Mouse (Mus musculus) forebrain, embryonic 14.5 days (tissue): ENCODE results near the gene Plekhm1. TPM values are rescaled to one million over a fixed set of nuclear protein-coding genes. Genes with fewer than 3 reads are reported as not detected.

Experiments used
- ATAC-seq: fragments of 200-750 bp; cut with Nextera tagmentation; 2 replicates; pipeline ENCODE4 v1.8.0; 2017; ENCODE audit warnings: mild to moderate bottlenecking, moderate library complexity
- DNase-seq: peaks from one replicate; pipeline ENCODE4 v3.0.0-alpha.2; 2015; ENCODE audit warnings: low spot score
- H3K27ac ChIP-seq: fragments of 300-500 bp; sonication (generic); 2 replicates; pipeline ENCODE4 v1.5.1; 2014; ENCODE audit warnings: low read depth, mild to moderate bottlenecking, control low read depth, low read length, moderate library complexity
- H3K27me3 ChIP-seq: fragments of 300-500 bp; sonication (generic); replicated peaks from 2 replicates; pipeline ENCODE4 v1.6.1; 2014; ENCODE audit warnings: low read length, control low read depth, mixed read lengths; ENCODE audit not compliant: control insufficient read depth, insufficient read depth
- H3K36me3 ChIP-seq: fragments of 300-500 bp; sonication (generic); 2 replicates; pipeline ENCODE4 v1.6.1; 2014; ENCODE audit warnings: low read length, control low read depth; ENCODE audit not compliant: control insufficient read depth, insufficient read depth
- H3K4me1 ChIP-seq: fragments of 300-500 bp; sonication (generic); 2 replicates; pipeline ENCODE4 v1.6.1; 2014; ENCODE audit warnings: antibody characterized with exemption, low read length, control low read depth; ENCODE audit not compliant: control insufficient read depth, insufficient read depth
- H3K4me2 ChIP-seq: fragments of 300-500 bp; sonication (generic); 2 replicates; pipeline ENCODE4 v1.6.1; 2014; ENCODE audit warnings: mild to moderate bottlenecking, control low read depth, low read length
- H3K4me3 ChIP-seq: fragments of 300-500 bp; sonication (generic); 2 replicates; pipeline ENCODE4 v1.5.1; 2014; ENCODE audit warnings: low read depth, low read length, control low read depth
- H3K9ac ChIP-seq: fragments of 300-500 bp; sonication (generic); 2 replicates; pipeline ENCODE4 v1.6.1; 2014; ENCODE audit warnings: mild to moderate bottlenecking, low read length, control low read depth, moderate library complexity
- H3K9me3 ChIP-seq: fragments of 300-500 bp; sonication (generic); replicated peaks from 2 replicates; pipeline ENCODE4 v1.6.1; 2016; ENCODE audit warnings: low read length, control low read depth, mixed read lengths; ENCODE audit not compliant: control insufficient read depth
- WGBS: fragments of 180-500 bp; shearing (Covaris S2); extraction: QIAGEN DNeasy Blood & Tissue Kit; methylation state at CpG from one replicate; pipeline ENCODE4 v1.1.7; 2014; 5-methylcytosine and 5-hydroxymethylcytosine counted together
- polyA plus RNA-seq: library from polyadenylated mRNA; unstranded; fragments of >200 nt; fragmentation: Nextera tagmentation; extraction: Ambion mirVana; gene quantifications from 2 replicates; pipeline ENCODE4 v1.2.1, GENCODE M21; 2014

Gene Plekhm1
- polyA plus RNA-seq, 1 experiment from 2014 or later, result 7.5 TPM

GRCm38 (mm10) chr11:103402198-103402597, 10.3 kb downstream of the Plekhm1 start:
- DNase-seq (peak; percentile 23), ATAC-seq (no peak)
- Histone ChIP-seq H3K36me3 (peaks cover 22% of the 10 kb centered on the region; the same call in 1 of the 2 replicates), H3K27ac (no peak overlapping the region), H3K4me1 (no peaks in the 10 kb centered on the region), H3K4me3 (no peak overlapping the region), H3K4me2 (no peak overlapping the region), H3K9me3 (no peaks in the 10 kb centered on the region), H3K27me3 (no peaks in the 10 kb centered on the region), H3K9ac (no peak overlapping the region)
- 45% methylated on average over 2 of the region's 2 CpGs for WGBS

- H3K9me3 ChIP-seq, result no peaks in the 10 kb centered on the region
- H3K9ac ChIP-seq, result no peak overlapping the region
- ATAC-seq (no peak), DNase-seq (no peak)
- H3K27ac ChIP-seq, result no peak overlapping the region
- 90% methylated on average over 4 of the region's 4 CpGs for WGBS
- H3K36me3 ChIP-seq, result peaks cover 34% of the 10 kb centered on the region
- H3K4me3 ChIP-seq, result no peak overlapping the region
- no peak overlapping the region for H3K4me2 ChIP-seq
- no peaks in the 10 kb centered on the region for H3K4me1 ChIP-seq
- H3K27me3 ChIP-seq, result no peaks in the 10 kb centered on the region
Observed at GRCm38 (mm10) chr11:103399986-103400385, 12.5 kb downstream of the Plekhm1 start.

GRCm38 (mm10) chr11:103399050-103399449, 13.4 kb downstream of the Plekhm1 start:
- H3K36me3 ChIP-seq, result peaks cover 40% of the 10 kb centered on the region
- H3K4me3 ChIP-seq, result no peak overlapping the region

GRCm38 (mm10) chr11:103396682-103397081, 15.8 kb downstream of the Plekhm1 start:
- H3K27me3 ChIP-seq, result no peaks in the 10 kb centered on the region
- no peak overlapping the region for H3K9ac ChIP-seq
- H3K4me1 ChIP-seq, result no peaks in the 10 kb centered on the region
- ATAC-seq (no peak), DNase-seq (no peak)
- H3K36me3 ChIP-seq, result peaks cover 46% of the 10 kb centered on the region
- no peak overlapping the region for H3K27ac ChIP-seq
- no peaks in the 10 kb centered on the region for H3K9me3 ChIP-seq
- no peak overlapping the region for H3K4me3 ChIP-seq
- 91% methylated on average over 4 of the region's 4 CpGs for WGBS
- no peak overlapping the region for H3K4me2 ChIP-seq

More at GRCm38 (mm10) chr11:103399050-103399449, 13.4 kb downstream of the Plekhm1 start:
- H3K4me2 ChIP-seq, result no peak overlapping the region
- H3K27me3 ChIP-seq, result no peaks in the 10 kb centered on the region
- ATAC-seq (no peak), DNase-seq (no peak)
- no peaks in the 10 kb centered on the region for H3K4me1 ChIP-seq
- H3K9ac ChIP-seq, result no peak overlapping the region
- no peaks in the 10 kb centered on the region for H3K9me3 ChIP-seq
- H3K27ac ChIP-seq, result no peak overlapping the region
- WGBS, result 95% methylated on average over 3 of the region's 3 CpGs

GRCm38 (mm10) chr11:103396236-103396635, 16.3 kb downstream of the Plekhm1 start:
- Histone ChIP-seq H3K9me3 (no peaks in the 10 kb centered on the region), H3K27me3 (no peaks in the 10 kb centered on the region), H3K9ac (no peak overlapping the region), H3K27ac (no peak overlapping the region), H3K4me1 (no peaks in the 10 kb centered on the region), H3K4me3 (no peak overlapping the region), H3K36me3 (peaks cover 46% of the 10 kb centered on the region), H3K4me2 (no peak overlapping the region)
- no peak for ATAC-seq
- 92% methylated on average over 4 of the region's 4 CpGs for WGBS
- DNase-seq, result no peak

GRCm38 (mm10) chr11:103394604-103395003, 17.9 kb downstream of the Plekhm1 start:
- WGBS, result 91% methylated on average over 7 of the region's 7 CpGs

GRCm38 (mm10) chr11:103394025-103394424, 18.5 kb downstream of the Plekhm1 start:
- no peak overlapping the region for H3K4me3 ChIP-seq
- H3K9ac ChIP-seq, result no peak overlapping the region
- ATAC-seq (no peak), DNase-seq (no peak)
- H3K9me3 ChIP-seq, result no peaks in the 10 kb centered on the region
- no peak overlapping the region for H3K4me2 ChIP-seq
- H3K4me1 ChIP-seq, result no peaks in the 10 kb centered on the region
- peaks cover 50% of the 10 kb centered on the region for H3K36me3 ChIP-seq
- H3K27ac ChIP-seq, result no peak overlapping the region
- 92% methylated on average over 7 of the region's 7 CpGs for WGBS
- no peaks in the 10 kb centered on the region for H3K27me3 ChIP-seq

More at GRCm38 (mm10) chr11:103394604-103395003, 17.9 kb downstream of the Plekhm1 start:
- Histone ChIP-seq H3K4me1 (no peaks in the 10 kb centered on the region), H3K4me3 (no peak overlapping the region), H3K9ac (no peak overlapping the region), H3K27me3 (no peaks in the 10 kb centered on the region), H3K27ac (no peak overlapping the region), H3K4me2 (no peak overlapping the region), H3K36me3 (peaks cover 50% of the 10 kb centered on the region), H3K9me3 (no peaks in the 10 kb centered on the region)
- DNase-seq, result no peak
- ATAC-seq, result no peak

- 89% methylated on average over 7 of the region's 7 CpGs for WGBS
Observed at GRCm38 (mm10) chr11:103387870-103388526, 24.5 kb downstream of the Plekhm1 start.

GRCm38 (mm10) chr11:103386827-103387226, 25.7 kb downstream of the Plekhm1 start:
- ATAC-seq, result no peak
- H3K4me2 ChIP-seq, result no peak overlapping the region
- H3K27me3 ChIP-seq, result no peaks in the 10 kb centered on the region
- no peak overlapping the region for H3K4me3 ChIP-seq
- no peaks in the 10 kb centered on the region for H3K4me1 ChIP-seq
- no peak overlapping the region for H3K9ac ChIP-seq
- peaks cover 19% of the 10 kb centered on the region for H3K36me3 ChIP-seq
- DNase-seq, result no peak
- H3K9me3 ChIP-seq, result no peaks in the 10 kb centered on the region
- no peak overlapping the region for H3K27ac ChIP-seq
- 93% methylated on average over 9 of the region's 9 CpGs for WGBS

More at GRCm38 (mm10) chr11:103387870-103388526, 24.5 kb downstream of the Plekhm1 start:
- H3K36me3 ChIP-seq, result peaks cover 27% of the 10 kb centered on the region
- no peak for ATAC-seq
- no peak for DNase-seq
- H3K4me3 ChIP-seq, result no peak overlapping the region
- no peak overlapping the region for H3K27ac ChIP-seq
- H3K9me3 ChIP-seq, result no peaks in the 10 kb centered on the region
- H3K4me2 ChIP-seq, result no peak overlapping the region
- H3K4me1 ChIP-seq, result no peaks in the 10 kb centered on the region
- no peak overlapping the region for H3K9ac ChIP-seq
- no peaks in the 10 kb centered on the region for H3K27me3 ChIP-seq
